Mouse (Mus musculus) frontal cortex, adult 2 months (tissue): ENCODE results near the gene Fezf1. TPM values are rescaled to one million over a fixed set of nuclear protein-coding genes. Genes with fewer than 3 reads are reported as not detected.

ENCODE experiments used
- DNase-seq, 2 experiments: peaks; one replicate each; pipeline ENCODE4 v3.0.0; 2022; ENCODE audit warnings: low spot score in 1 of 2; ENCODE audit errors: extremely low spot score in 1 of 2
- polyA plus RNA-seq: library from polyadenylated mRNA; depleted of rRNA; stranded (reverse); fragments of >200 nt; gene quantifications from 2 replicates; pipeline ENCODE4 v1.2.3, GENCODE M21; 2012; rRNA removed

Fezf1 gene
- 0.08 and 0.29 TPM in 2 replicates for polyA plus RNA-seq

DNA sequence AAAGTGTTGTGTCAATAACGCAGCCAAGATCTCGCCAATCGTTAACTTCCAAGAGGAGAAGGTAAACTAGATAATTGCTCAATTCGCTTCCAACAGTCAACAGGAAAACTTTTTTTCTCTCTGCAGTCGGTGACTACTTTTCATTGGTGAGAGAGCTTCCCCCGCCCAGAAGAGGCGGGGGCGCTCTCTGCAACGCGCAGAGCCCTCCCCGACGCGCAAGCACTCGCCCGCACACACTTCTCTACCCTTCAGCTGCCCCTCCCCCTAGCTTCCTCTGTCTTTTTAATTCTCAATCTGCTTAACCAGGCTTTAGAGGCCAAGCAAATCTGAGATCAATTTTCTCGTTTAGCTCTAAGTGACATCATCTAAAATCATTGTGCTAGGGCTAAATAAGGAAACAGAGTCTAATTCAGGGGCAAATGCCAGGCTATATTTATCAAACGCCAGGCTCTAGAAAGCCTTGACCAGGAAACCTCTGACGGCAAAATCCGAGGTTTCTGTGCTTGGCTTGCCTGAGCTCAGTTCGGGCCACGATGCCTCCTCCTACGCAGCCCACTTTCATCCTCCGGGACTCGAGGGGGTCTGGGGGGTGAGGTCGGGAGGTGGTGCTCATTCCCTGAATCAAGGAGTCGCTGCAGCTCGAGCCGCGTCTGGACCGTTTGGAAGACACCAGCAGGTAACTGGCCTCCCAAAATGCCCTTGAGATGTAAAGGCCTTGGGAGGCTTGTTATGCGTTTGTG lies at the start of gene Fezf1:
Gene Fezf1, minus strand, starts transcription at position 50 of the 740 bp plus-strand sequence.
- DNase-seq: no peak

DNA sequence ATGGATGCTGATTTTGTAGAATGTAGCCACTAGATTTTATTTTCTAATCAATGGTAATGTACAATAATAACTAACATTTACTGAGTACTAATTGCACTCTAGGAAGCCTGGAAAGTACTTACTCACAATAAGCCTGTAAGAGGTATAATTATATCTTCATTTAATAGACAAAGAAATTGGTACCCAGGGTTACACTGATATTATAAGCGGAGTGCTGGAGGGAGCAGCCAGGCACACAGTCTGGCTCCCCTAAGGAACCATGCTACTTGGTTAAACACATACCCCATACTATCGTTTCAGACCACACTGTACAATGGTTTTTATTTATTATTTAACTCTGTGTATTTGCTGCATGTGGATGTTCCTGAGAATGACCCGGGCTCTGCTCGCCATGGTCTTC lies 46.5 kb upstream of the Fezf1 start:
- DNase-seq: no peak

DNA sequence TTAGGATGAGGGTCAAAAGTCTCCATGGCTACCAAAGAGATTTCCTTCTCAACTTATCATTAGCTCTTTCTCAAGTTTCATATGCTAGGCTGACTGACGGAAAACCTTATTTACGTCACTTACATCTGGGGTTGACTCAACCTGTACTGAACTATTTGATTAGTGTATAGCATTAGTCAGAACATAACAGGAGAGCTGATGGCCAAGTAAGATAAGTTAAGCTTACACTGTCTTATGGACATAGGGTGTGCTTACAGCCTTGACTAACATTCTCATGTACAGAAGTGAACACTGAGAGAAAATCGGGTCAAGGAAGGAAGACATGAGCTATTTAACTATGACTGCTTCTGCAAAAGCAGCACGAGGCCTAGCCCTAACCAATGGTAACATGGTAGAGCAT lies 40.6 kb upstream of the Fezf1 start:
- DNase-seq: no peak

DNA sequence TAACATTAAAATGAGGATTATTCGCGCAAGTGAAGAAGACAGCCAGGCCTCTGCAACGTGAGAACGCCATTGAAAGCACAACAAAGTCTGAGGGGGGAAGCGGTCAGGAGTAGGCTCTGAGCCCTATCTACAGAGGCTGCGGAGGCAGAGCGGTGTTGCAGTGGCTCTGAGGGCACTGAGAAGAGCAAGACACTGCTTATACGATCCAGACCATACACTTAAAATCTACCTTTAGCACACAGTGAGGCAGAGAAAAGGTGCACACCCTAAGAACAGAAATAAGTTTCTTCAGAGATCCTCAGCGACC lies 33.3 kb upstream of the Fezf1 start:
- no peak for DNase-seq

DNA sequence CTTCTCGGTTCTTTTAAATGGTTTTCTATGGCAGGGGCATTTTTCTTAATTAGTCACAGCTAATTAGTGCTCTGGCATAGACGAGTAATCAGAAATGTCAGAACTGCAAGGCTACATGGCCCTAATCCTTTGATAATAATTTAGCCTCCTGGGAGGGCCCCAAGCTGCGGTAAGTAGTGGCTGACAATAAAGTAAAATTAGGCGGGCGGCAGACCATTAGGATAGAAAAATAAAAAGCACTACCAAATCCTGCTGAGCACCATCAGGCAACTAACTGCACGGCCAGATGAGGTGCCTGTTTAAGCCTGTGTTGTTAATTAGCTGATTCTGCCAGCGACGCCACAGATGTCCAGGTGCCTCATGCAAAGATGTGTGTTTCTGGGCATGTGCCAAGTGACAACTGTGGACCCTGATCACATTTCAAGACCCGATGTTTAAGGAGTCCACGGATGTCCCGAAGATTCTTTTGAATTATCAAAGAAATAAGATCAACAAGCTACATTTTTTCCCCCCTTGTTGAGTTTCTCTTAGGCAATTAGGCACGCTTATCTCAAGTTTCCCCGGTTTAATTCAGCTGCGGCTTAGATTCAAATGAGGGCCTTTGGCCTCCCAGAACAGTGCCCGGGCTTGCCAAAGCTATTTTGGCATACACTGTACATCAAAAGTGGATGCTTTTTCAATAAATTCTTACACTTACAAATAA lies 32.8 kb upstream of the Fezf1 start:
- no peak for DNase-seq

DNA sequence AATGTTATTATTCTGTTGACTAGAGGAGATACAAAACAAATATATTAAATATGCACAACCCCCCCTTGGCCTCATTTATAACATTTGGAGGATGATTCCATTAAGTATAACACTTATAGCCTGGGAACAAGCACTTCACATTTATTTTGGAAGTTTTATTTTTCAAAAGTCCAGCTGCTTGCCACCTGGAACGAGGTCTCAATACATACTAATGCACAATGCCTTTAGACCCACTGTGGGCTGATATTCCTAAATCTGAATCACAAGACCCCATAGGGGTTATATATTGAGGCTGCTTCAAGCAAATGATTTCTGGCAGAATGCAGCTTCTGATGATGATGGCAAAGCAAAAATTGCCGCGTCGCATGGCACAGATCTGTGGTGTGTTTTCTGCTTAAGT lies 25.3 kb upstream of the Fezf1 start:
- no peak for DNase-seq

DNA sequence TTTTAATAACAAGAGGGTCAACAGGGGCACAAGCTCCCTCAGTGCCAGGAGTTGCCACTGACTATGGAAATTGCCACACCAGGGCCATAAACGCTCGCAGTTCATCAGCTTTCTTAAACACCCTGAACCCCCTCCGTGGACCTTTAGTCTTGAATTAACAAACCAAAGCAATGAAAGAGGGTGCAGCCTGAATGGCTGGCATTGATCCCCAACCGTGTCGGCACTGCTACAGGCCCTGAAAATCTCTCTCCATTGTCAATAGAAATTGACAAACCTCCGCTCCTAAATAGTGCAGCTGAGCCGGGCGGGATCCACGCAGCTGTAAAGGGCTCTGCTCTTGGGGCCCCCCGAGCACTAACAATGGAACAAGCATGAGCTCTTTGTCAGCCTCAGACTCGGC lies 24.8 kb upstream of the Fezf1 start:
- no peak for DNase-seq

DNA sequence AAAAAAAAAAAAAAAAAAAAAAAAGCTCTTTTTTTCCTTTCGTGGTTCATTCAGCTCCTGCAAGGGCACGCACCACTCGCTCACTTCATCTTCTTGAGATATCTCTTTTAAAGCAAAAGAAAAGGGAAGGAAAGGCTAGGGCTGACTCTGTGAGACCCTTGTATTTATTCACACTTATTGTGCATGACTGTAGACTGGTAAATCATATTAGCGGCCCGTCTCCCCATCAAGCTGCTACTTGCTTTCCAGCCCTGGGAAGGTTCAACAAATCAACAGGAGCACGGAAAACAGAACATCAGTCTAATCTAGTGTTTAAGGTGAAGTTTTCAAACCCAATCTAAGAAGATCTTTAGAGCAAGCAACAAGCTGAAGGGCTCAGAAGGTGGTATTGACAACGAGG lies 24.4 kb upstream of the Fezf1 start:
- DNase-seq: no peak

DNA sequence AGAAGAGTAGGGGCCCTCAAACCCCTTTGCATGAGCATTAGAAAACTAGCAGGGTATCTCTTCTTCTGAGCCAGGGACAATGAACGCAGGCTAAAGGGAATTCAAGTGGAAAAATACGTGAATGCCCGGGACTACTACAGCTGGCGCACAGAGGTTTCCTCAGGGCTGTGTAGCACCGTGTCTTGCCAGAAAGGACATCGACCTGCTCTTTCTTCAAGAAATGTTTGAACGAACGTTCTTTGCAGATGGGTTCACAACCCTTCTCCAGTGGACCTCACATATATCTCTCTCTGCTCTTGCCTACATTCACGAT lies 12.5 kb upstream of the Fezf1 start:
- DNase-seq: no peak

DNA sequence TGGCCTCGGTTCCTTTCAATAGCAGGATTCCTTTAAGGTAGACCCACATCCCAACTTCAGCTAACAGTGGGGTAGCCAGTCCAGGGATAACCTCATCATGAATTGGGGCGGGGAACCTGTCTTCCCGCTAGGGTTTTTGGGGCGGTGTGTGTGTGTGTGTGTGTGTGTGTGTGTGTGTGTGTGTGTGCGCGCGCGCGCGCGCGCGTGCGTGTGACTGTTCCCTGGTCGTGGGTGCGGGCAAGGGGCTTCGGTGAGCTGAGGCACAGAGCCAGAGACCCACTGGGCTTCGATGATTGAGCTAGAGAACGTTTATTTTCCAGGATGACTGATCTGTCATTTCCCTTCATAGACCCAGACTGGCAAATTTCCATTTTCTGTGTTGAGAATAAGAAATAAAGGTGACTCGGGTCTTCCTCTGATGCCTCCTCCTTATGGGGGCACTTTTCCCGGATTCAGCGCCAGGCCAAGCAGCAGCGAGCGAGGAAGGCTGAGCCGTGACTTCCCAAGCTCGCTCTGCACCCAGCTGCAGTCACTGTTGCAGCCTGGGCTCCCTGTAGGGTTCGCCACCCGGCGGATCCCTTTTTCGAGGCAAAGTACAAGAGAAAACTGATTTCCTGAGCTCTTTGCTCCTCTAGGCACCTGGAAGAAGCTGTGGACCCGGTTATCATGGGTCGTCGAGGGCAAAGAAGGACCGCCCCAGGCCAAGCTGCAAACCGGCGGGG lies 12.0 kb upstream of the Fezf1 start:
- no peak for DNase-seq

DNA sequence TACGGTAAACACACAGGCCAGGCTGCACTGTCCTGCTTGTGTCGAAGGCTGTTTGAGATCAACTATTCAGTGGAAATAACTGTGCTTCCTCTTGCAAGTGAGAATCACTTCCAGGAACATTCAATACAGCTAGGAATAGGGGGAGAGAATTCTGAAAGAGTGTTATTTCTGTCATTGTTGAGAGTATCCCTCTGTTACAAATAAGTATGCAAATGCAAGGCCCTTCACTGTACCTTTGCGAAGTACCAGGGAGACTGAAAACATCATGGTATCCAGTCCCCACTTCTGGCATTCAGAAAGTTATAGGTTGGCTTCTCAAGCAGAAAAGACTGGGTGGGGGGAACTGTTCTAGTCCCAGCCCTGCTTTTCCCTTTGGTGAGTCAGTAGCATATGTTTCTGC lies 9.8 kb upstream of the Fezf1 start:
- DNase-seq: no peak

DNA sequence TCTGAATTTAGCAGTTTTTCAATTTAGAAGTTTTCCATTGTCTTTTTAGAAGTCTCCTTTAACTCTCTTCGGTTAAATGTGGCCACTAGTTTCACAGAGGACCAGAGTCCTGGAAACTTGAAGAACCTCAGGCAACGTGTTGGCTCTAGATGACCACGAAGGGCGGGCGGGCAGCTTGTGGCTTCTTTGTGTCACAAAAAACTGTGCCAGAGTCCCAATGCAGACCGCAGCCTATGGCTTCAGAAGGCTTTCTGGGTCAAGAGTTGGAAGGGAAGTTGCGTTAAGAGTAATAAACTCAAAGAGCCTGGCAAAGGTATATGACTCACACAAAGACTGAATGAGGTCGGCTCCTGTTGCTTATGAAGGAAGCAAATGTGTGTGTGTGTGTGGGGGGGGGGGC lies 7.0 kb upstream of the Fezf1 start:
- no peak for DNase-seq

DNA sequence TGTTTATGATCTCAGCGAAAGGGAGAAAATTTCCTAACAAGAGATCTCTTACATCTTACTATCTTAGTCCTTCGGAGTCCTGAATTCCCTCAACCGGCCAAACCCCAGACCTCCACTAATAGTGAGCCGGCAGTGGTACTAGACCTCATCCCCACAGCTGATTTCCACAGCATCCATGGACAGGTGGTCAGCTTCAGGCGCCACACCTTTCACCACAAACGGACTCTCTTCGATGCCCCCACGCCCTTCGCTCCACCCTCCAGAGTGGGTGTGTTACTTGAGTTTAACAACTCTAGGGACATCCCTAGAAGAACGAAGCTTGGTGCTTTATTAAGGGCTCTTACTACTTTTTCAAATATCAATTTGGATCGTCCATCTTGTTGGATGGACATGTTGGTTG lies 6.5 kb upstream of the Fezf1 start:
- DNase-seq: no peak

DNA sequence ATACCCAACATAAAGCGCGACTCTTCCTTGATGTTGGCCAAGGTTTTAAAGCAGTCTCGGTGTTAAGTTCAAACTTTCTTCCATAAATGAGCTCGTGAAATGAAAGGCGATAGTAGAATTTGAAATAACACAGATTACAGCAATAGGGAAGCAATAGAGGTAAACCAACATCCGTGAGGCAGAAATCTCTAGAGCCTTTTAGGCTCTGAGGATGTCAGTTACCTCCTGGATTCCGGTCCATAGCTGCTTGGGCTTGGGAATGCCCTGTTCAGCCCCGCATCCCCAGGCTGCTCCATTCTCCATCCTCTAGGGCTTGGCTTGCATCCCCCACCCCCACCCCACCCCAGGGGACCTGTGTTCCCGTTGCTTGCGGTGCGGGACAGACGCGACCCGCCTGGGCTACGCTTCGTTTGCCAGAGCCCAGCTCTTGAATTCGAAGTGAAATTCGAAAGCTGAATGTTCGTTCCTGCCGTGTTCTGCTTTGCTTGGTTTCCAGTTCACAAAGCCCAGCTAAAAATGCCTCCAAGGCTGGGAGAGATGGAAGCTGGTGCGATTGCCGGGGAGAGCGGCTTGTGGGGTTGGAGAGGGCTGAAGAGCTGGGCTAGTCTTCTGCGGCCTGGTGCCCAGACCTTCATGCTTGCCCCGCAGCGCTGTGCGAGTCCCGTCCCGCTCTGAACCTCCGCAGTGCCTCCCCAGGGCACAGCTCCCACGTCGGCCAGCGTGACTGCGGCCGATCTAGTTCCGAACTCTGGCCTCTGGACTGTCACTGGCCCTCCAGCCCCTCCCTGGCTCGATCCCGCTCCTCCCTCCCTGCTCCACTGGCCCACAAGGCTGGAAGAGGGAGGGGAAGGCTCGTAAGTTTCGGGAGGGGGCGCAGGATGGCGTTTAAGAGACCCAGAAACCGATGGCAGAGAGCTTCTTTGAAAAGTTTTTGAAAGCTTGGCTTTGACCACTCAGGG lies 5.5 kb upstream of the Fezf1 start:
- no peak for DNase-seq

DNA sequence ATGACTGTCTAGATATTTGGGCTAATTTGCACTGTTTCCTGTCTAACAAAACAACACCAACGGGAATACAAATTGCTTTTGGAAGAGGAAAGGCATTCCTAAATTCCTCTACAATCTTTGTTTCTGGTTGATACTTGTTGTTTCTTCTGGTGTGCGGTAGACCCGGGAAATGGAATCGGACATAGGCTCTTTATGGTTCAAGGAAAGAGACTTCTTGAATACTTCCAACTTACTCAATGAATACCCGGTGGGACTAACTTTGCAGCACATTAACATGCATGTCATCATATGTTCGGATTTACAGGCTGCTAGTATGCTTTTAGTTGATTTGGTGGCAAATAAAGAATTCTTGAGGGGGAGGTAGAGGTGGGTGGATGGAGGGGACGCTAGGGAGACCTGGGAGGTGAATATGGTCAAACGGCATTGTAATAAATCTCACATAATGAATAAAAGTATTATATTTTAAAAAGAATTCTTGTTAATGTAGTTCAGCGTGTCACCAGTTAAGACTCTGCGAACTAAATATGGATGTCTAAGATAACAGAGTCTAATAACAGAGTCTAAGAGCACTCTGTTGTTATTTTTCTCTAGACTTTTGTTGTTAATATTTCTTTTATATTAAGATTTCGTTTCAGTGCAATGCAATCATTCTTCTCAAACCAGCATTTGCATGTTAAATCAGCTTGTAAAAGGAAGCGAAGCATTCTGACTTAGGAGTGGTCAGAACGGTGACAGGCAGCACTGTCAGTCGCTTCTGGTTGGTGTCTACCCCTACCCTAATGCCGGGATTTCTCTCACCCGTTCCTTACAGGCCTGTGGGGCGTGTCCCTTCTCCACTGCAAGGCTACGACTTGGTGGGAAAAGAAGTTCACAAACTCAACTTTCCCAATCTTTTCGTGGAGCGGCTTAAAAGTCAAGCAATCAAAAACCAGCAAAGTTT lies 4.3 kb upstream of the Fezf1 start:
- DNase-seq: no peak

DNA sequence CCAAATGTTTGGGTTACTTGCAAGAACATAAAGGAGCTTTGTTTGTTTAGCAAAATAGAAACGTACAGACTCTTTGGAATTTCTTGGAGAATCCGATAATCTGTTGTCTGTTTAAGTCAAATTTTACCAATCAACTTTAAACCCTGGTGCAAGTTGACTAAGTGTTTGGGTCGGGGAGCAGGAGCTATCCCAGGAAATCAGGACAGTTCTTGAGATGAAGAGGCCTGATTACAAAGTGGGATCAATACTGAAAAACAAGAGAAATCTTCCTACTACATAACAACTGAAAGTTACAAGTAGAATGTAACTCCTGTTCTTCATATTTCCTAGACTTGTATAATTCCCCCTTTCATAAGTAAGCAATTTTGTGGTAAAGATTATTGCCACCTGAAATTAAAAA lies 3.3 kb upstream of the Fezf1 start:
- no peak for DNase-seq

DNA sequence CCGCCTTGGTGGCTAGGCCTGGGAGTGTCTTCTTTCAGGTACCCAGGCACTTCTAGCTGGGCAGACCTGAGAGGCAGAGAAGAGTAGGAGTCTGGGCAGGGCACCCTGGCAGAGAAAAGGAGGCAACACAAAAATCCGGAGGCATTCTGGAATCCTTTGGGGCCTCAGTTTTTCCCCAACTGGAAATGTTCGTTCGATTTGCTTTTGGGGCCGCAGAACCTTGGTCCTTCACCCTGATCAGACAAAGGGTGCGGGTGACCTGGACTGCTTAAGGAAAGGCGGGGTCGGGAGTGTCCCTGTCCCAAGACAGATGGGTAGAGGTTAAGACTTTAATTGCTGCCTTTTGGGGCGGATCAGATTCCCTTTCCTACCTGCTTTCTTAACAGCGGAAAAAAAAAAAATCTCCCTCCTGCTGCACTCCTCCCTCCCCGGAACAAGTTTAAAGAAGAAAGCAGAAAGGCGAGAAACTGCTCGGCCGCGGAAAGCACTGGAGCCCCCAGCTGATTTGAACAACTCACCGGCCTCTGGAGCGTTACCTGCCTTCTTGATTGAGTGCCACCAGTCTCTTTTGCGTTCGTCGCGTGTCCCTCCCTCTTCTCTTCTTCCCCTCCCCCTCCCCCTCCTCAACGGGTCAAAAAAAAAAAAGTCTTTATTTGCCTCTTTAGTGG lies 2.3 kb upstream of the Fezf1 start:
- no peak for DNase-seq

DNA sequence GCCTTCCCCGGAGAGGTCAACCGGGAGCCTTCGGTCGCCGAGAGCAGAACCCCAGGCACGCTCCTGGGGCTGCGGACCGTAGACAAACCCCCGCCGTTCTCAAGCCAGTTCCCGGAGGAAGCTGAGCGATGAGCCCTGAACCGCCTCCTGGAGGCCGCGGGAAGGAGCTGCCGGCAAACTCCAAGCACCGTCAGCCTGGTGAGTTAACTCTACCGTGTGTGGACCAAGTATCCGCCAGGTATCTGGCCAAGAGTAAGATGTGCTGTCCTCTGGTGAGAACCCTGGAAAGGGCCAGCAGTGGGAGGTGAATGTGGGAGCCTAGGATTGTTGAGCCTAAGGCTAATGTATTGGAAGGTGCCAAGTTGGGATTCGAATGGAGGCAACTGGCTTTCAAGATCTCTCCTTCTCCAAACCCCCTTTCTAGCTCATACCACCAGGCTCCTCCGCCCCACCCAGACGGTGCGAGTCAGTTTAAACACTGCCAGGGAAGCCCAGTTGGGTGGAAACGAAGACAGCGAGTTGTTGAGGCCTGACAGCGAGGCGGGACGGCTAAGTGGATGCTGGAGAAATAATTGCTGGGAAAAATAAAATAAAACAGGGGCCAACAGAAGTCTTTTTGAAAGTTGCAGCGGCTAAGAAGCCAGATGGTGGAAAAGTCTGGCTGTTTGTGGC lies 1.6 kb upstream of the Fezf1 start:
- no peak for DNase-seq

DNA sequence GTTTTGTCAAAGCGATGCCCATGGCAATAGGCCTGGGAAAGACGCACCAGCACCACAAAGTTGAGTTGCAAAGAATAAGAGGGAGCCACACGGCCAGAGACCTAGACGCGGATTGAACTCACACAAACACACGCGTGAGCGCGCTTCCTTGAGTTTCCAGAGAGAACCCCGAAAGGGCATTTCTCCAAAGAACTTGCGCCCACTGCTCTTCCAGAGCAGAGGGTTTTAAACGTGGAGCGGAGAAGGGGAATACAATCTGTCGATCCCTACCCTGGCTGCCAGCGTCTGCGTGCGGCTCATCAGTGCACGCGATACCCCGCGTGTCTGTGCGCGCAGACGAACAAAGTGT lies 865 bp upstream of the Fezf1 start:
- no peak for DNase-seq
